Mouse (Mus musculus): ENCODE results near the gene Afap1l2. TPM values are rescaled to one million over a fixed set of nuclear protein-coding genes. Genes with fewer than 3 reads are reported as not detected.

Afap1l2 gene
- total RNA-seq (2021), result 10 to 100 TPM; 29.4 to 34.7 TPM
- long read RNA-seq, experiment 1, transcript Afap1l2-202 (19 exons, 3,531 nt), result major isoform, 17 of 43 reads
- long read RNA-seq, experiment 1, transcript Afap1l2-201 (20 exons, 3,597 nt), result minor isoform, 9 of 43 reads
- long read RNA-seq, experiment 1, partial matches to known transcripts, result 2 of 43 reads
- long read RNA-seq, experiment 1, other reads (novel, unspliced or antisense), result 15 of 43 reads
- long read RNA-seq, experiment 2, transcript Afap1l2-202 (19 exons, 3,531 nt), result major isoform, 26 of 44 reads
- long read RNA-seq, experiment 2, partial matches to known transcripts, result 5 of 44 reads
- long read RNA-seq, experiment 2, other reads (novel, unspliced or antisense), result 11 of 44 reads

- DNase-seq (ENCODE audit: low spot score in 2 of 2), result peak; percentile 54 to 75
Observed at GRCm38 (mm10) chr19:57007781-57008710, at the start of gene Afap1l2. Afap1l2 (minus strand) TSS chr19:57008228.

- DNase-seq (ENCODE audit: low spot score in 2 of 2), result no peak
Observed at GRCm38 (mm10) chr19:57057568-57057967, 49.5 kb upstream of the Afap1l2 start.

GRCm38 (mm10) chr19:57055215-57056120 is 47.4 kb upstream of the Afap1l2 start:
- no peak for DNase-seq (ENCODE audit: low spot score in 2 of 2)

- no peak for DNase-seq (ENCODE audit: low spot score in 2 of 2)
Observed at GRCm38 (mm10) chr19:57052959-57053358, 44.9 kb upstream of the Afap1l2 start.

- DNase-seq (ENCODE audit: low spot score in 2 of 2), result no peak
Observed at GRCm38 (mm10) chr19:57052016-57052415, 44.0 kb upstream of the Afap1l2 start.

- DNase-seq (ENCODE audit: low spot score in 2 of 2), result no peak
Observed at GRCm38 (mm10) chr19:57049592-57050090, 41.6 kb upstream of the Afap1l2 start.

- DNase-seq (ENCODE audit: low spot score in 2 of 2), result no peak
Observed at GRCm38 (mm10) chr19:57047671-57048320, 39.8 kb upstream of the Afap1l2 start.

- no peak for DNase-seq (ENCODE audit: low spot score in 2 of 2)
Observed at GRCm38 (mm10) chr19:57039258-57039657, 31.2 kb upstream of the Afap1l2 start.

GRCm38 (mm10) chr19:57036860-57037259 is 28.8 kb upstream of the Afap1l2 start:
- DNase-seq (ENCODE audit: low spot score in 2 of 2), result no peak

- DNase-seq (ENCODE audit: low spot score in 2 of 2), result peak in 1 of 2 experiments; percentile 66
Observed at GRCm38 (mm10) chr19:57031582-57031981, 23.6 kb upstream of the Afap1l2 start.

GRCm38 (mm10) chr19:57029461-57029860 is 21.4 kb upstream of the Afap1l2 start:
- no peak for DNase-seq (ENCODE audit: low spot score in 2 of 2)

GRCm38 (mm10) chr19:57028327-57029179 is 20.5 kb upstream of the Afap1l2 start:
- no peak for DNase-seq (ENCODE audit: low spot score in 2 of 2)

- DNase-seq (ENCODE audit: low spot score in 2 of 2), result no peak
Observed at GRCm38 (mm10) chr19:57026501-57026900, 18.5 kb upstream of the Afap1l2 start.

GRCm38 (mm10) chr19:57017785-57018179 is 9.8 kb upstream of the Afap1l2 start:
- no peak for DNase-seq (ENCODE audit: low spot score in 2 of 2)

GRCm38 (mm10) chr19:57016995-57017784 is 9.2 kb upstream of the Afap1l2 start:
- DNase-seq (ENCODE audit: low spot score in 2 of 2), result no peak

- no peak for DNase-seq (ENCODE audit: low spot score in 2 of 2)
Observed at GRCm38 (mm10) chr19:57014808-57015207, 6.8 kb upstream of the Afap1l2 start.

- DNase-seq (ENCODE audit: low spot score in 2 of 2), result no peak
Observed at GRCm38 (mm10) chr19:57013271-57013677, 5.2 kb upstream of the Afap1l2 start.

GRCm38 (mm10) chr19:57012068-57012467 is 4.0 kb upstream of the Afap1l2 start:
- no peak for DNase-seq (ENCODE audit: low spot score in 2 of 2)
